Mouse (Mus musculus): Measurements from ENCODE around the gene Gosr2.
"Not testable (repeated sequence)": the region's sequence is repeated elsewhere in the genome, so short reads cannot be mapped to it uniquely, and the experiment has no call there.

Gene Gosr2

GRCm38 (mm10) chr11:103691036-103691435, 6.7 kb downstream of the Gosr2 start:
- no peak for DNase-seq (ENCODE audit: low read depth, low spot score)

- no peak for DNase-seq (ENCODE audit: low read depth, low spot score)
Measured at GRCm38 (mm10) chr11:103688980-103689378, 8.7 kb downstream of the Gosr2 start.

DNA sequence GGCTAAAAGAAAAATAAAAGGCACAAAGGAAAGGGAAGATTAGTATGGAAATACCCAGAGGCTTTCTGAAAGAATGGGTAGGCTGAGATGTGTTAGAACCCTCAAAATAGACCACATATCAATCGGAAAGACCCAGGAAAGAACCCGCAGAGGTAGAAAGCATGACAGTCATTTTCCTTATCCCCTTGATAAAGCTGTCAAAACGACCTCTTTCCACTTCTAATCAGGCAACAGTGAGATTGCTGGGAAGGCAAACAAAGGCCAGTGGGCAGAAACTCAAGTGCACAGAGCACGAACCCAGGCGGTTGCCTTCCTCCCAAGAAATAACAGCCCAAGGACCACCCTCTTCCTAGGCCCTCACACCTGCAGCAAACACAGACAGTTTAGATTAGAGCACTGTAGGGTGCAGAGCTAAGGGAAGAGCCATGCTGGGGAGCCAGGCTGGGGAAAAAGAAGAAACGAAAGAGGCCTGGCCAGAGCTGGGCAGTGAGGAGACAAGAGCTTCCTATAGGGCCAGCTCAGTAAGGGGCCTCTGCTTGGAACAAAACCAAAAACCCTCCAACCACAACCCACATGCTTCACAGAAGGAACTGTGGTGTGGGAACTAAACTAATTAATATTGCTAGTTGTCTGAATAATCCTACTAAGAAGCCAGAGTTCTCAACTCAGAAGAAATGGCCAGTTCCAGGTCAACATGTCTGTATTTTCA, 9.3 kb downstream of the Gosr2 start:
- DNase-seq (ENCODE audit: low read depth, low spot score), result no peak

DNA sequence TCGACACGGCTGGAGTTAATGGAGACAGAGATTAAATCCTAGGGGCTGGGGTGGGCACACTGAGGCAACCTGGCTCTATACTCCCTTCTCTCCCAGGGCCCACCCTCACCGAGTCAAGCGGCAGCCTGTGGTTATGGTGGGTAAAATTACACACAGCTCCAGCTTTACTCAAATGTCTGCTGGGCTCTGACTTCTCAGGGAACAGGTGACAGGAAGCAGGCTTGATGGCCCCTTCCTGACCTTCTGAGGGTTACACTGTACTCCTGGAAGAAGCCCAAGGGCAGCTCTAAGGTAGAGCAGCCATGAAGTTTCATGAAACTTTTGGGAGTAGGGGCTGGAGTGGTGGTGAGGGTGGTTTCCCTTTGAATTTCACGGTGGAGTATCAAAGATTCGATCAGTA, 11.0 kb downstream of the Gosr2 start:
- no peak for DNase-seq (ENCODE audit: low read depth, low spot score)

- no peak for DNase-seq (ENCODE audit: low read depth, low spot score)
Measured at GRCm38 (mm10) chr11:103685261-103685736, 12.4 kb downstream of the Gosr2 start.

GRCm38 (mm10) chr11:103683667-103684334, 13.9 kb downstream of the Gosr2 start:
- no peak for DNase-seq (ENCODE audit: low read depth, low spot score)

DNA sequence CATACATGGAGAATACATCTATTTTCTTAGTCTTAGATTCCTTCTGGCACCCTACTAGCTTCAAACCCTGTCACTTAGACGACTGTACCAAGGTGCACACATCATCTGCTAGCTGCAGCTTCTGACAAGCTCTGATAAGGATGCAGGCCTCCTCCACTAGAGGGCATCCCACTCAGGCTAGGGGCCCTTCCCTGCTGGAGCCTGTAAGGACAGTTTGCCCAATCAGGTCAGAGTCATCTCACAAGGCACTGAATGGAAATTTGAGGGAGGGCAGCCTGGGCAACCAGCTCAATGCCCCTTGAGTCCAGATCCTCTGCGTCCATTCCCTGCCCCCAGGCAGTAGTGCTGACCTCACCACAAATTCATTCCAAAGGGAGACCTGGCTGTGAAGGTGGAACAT, 20.7 kb downstream of the Gosr2 start:
- DNase-seq (ENCODE audit: low read depth, low spot score), result not testable (repeated sequence)

DNA sequence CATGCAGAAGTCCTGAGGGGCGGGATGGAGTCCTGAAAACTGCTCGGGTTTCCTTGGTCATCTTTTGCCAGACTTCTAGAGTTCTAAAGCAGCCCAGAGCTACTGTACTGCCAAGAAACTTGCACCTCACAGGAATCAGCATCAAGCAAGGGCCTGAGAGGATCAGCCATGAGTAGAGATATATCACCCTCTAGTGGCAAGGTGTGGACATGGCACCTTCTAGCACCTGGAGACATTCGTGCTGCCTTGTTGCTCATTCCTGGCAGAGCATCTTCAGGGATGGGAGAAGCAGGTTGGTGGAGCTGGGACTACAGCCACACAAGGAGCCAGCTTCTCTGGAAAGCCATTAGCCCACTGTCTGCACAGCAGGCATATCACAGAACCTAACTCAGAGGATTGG, 22.1 kb downstream of the Gosr2 start:
- DNase-seq (ENCODE audit: low read depth, low spot score), result peak; percentile 75

- DNase-seq (ENCODE audit: low read depth, low spot score), result no peak
Measured at GRCm38 (mm10) chr11:103666907-103667426, 30.7 kb downstream of the Gosr2 start.

- DNase-seq (ENCODE audit: low read depth, low spot score), result no peak
Measured at GRCm38 (mm10) chr11:103666181-103666906, 31.4 kb downstream of the Gosr2 start.

- DNase-seq (ENCODE audit: low read depth, low spot score), result no peak
Measured at GRCm38 (mm10) chr11:103665695-103666094, 32.0 kb downstream of the Gosr2 start.

GRCm38 (mm10) chr11:103663119-103663518, 34.6 kb downstream of the Gosr2 start:
- DNase-seq (ENCODE audit: low read depth, low spot score), result no peak

DNA sequence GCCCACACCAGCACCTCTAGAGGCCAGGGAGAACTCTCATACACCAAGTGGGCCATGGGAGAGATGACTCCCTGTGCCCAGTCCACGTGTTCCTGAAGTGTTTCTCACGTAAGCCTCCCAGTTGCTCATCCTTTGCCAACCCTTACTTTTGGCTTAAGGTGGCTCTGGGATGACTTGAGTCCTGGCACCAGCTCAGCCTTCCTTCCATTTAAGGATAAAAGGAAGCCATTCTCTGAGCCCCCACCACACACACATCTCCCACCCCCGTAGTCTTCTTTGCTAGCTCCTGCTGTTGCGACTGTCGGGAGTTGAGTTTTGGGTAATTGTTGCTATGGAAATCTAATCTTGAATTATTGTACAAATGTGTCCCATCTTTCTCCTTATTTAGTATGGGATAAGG, 35.2 kb downstream of the Gosr2 start:
- no peak for DNase-seq (ENCODE audit: low read depth, low spot score)

DNA sequence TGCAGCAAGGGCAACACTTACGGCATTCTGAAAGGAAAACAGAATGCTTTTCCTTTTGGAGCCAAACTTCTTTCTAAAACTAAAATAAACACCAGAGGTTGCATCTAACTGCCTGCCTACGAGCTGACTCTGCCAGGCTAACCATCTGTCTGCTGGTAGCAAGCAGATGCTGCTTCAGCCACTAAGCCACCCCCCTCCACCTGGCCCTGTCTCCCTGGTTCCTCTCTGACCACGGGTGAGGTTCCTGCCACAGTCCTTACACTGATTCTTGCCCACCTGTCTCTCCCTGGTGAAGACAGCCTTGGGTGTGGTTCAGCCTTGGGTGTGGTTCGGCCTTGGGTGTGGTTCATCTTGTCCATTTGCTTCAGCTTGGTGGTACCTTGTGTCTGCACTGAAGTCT, 35.8 kb downstream of the Gosr2 start:
- DNase-seq (ENCODE audit: low read depth, low spot score), result no peak

DNA sequence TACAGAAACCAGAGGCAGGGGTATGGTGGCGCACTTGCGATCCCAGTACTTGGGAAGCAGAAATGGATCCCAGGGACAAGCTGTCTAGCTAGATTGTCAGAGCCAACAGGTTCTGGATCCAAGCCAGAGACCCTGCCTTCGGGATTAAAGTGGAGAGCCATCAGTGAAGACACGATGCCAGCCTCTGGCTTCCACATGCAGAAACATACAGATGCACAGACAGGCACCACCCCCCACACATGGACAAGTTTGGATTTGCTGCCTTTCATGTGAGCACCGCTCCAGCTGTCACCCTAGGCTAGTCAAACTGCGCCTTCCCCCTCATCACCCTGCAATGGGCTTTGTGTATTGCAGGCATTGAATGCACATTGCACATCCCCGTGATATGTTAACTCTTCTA, 39.5 kb downstream of the Gosr2 start:
- no peak for DNase-seq (ENCODE audit: low read depth, low spot score)

GRCm38 (mm10) chr11:103656520-103656919, 41.2 kb downstream of the Gosr2 start:
- no peak for DNase-seq (ENCODE audit: low read depth, low spot score)

DNA sequence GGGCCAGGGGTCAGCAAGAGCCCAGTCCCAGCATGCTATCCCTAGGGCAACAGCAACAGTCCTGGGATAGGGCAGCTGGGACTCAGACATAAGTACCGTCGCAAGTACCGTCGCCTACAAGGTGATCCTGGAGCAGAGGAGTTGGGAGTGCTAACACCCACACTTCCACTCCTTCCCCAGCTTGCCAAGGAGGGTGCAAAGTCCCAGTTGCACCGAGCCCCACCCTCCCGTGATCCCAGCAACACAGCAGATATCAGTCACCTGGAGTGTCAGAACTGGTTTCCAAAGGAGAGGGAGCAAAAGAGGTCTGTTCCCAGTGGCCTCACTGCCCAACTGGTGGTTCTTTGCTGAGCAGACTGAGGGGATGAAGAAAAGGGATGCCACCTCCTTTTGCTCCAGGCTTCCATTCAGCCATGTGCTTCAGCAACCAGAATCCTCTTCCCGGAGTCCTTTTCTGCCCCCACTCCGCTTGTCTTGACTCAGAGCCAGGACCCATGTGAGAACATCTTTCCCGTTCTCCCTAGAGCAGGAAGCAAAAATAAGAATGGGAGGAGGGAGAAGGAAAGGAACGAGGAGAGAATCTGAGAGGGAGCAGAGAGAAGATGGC, 44.2 kb downstream of the Gosr2 start:
- no peak for DNase-seq (ENCODE audit: low read depth, low spot score)

GRCm38 (mm10) chr11:103651426-103651825, 46.3 kb downstream of the Gosr2 start:
- DNase-seq (ENCODE audit: low read depth, low spot score), result no peak

DNA sequence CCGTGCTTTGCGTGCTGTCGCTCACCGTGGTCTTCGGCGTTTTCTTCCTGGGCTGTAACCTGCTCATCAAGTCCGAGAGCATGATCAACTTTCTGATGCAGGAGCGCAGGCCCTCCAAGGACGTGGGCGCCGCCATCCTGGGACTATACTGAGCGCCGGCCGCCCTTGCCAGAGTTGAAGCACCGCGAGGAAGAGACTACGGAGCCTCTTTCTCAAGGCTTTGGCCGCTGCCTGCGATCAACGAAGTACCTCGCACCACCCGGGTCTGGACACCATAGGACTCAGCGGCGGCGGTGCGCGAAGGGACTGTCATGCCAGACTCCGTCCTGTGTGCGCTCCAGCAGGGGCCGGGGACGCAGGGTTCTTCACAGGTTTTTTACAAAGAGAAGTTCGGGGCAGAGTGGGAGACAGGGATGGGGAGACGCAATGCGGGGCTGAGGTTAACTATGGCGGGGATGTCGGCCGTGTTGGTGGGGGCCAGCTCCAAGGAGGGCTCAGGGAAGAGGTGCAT, 47.7 kb downstream of the Gosr2 start:
- DNase-seq (ENCODE audit: low read depth, low spot score), result no peak

DNA sequence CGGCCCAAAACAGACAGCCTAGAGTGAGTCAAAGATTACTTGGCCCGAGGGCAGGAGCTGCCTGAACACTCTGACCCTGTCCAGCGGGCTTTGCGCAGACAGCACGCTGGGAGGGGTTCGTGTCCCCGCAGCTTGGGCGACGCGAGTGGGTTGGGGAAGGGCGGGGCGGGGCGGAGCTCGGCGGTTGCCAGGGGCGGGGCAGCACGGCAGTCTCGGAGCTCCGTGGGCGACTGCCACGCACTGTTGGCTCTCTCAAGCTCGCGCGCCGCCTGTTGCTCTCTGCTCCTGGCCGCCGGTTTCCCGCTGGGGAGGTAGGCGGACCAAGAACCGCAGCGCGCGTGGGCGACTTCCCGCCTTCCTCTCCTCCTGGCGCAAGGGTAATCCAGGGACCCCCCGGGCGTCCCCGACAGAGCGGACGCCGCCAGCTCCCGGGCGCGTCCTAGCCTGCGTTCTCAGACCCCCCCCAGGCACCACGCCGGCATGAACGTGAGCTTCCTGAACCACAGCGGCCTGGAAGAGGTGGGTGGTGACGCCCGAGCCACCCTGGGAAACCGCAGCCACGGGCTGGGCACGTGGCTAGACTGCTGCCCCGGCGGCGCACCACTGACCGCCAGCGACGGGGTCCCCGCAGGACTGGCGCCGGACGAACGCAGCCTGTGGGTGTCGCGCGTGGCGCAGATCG, 48.3 kb downstream of the Gosr2 start, which contains the start of gene Rprml:
Gene Rprml (plus strand): TSS at position 270 of the 682 bp plus-strand sequence.
- no peak for DNase-seq (ENCODE audit: low read depth, low spot score)

- DNase-seq (ENCODE audit: low read depth, low spot score), result no peak
Measured at GRCm38 (mm10) chr11:103648656-103649055, 49.0 kb downstream of the Gosr2 start.

Data from forelimb bud, embryonic 11.5 days (tissue).